Mouse (Mus musculus): ENCODE results near the gene Sirt4. TPM values are rescaled to one million over a fixed set of nuclear protein-coding genes. Genes with fewer than 3 reads are reported as not detected.
A peak's percentile ranks its signal among the peaks of the same experiment; 100 is the strongest.

Sirt4 gene
- polyA plus RNA-seq, 1 experiment from 2014 or later = 28.1 TPM

DNA sequence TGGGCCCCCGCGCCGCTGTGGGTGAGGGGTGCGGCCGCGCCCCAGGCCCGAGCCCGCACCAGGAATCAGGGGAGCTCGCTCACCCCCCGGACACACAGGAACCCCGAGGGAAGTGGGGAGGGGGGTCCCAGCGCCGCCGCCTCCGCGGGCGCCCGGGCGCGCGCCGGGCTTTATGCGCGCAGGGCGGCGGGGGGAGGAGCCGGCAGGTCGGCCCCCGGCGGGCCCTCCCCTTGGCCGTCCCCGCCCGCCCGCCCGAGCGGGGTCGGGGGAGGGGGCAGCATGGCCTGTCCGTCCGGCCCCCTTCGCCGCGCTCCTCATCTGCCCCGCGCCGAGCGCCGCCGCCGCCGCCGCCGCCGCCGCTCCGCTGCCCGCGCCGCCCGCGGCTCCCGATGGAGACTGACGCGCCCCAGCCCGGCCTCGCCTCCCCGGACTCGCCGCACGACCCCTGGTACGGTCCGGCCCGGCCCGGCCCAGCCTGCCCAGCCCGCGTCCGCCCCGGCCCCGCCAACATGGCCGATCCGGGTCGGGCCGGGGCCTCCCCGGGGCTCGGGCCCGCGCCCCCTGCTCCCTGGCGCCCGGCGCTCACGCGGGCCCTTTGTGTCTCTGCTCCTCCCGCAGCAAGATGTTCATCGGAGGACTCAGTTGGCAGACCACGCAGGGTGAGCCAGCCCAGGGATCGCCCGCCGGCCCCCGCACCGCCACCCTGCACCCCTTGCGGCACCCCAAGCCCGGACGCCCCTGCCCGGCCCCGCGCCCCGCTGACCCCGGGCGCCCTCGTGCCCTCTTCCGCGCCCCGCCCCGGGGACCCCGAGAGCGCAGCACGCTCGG is 55.0 kb downstream of the Sirt4 start, which contains the start of gene Msi1:
Gene Msi1 (plus strand): TSS at position 241 of the 828 bp plus-strand sequence.
- Histone ChIP-seq H3K27me3 (no peaks in the 10 kb centered on the region), H3K4me3 (peak within 1 kb of the TSS; percentile 94), H3K27ac (peak within 1 kb of the TSS; percentile 89), H3K4me1 (peaks cover 45% of the 10 kb centered on the region), H3K9me3 (no peaks in the 10 kb centered on the region), H3K9ac (peak within 1 kb of the TSS; percentile 98), H3K36me3 (peaks cover 14% of the 10 kb centered on the region), H3K4me2 (peak within 1 kb of the TSS; percentile 88)
- WGBS = under 1% methylated on average over 63 of the region's 117 CpGs
- ATAC-seq (ENCODE audit: insufficient number of reproducible peaks, insufficient read depth, low FRiP score, low TSS enrichment, low read depth) = peak; percentile 74

GRCm38 (mm10) chr5:115428831-115429358 is 55.6 kb downstream of the Sirt4 start:
- H3K9ac ChIP-seq = peak overlapping the region; percentile 98
- no peak for ATAC-seq (ENCODE audit: insufficient number of reproducible peaks, insufficient read depth, low FRiP score, low TSS enrichment, low read depth)
- H3K27ac ChIP-seq = peak overlapping the region; percentile 89
- WGBS = 2% methylated on average over 20 of the region's 20 CpGs
- H3K27me3 ChIP-seq = no peaks in the 10 kb centered on the region
- no peaks in the 10 kb centered on the region for H3K9me3 ChIP-seq
- H3K4me1 ChIP-seq = peaks cover 38% of the 10 kb centered on the region
- H3K36me3 ChIP-seq = peaks cover 14% of the 10 kb centered on the region
- peak overlapping the region; percentile 94 for H3K4me3 ChIP-seq
- peak overlapping the region; percentile 88 for H3K4me2 ChIP-seq

Other genes with a start within 250 kb of the Sirt4 start
- 83.5 and 88.1 TPM in 2 replicates for gene Pop5, start 248.9 kb downstream of the Sirt4 start, polyA plus RNA-seq (2015; fragmentation: Nextera tagmentation; extraction: Ambion mirVana)
- gene Rnf10, start 211.8 kb downstream of the Sirt4 start, polyA plus RNA-seq (2015; fragmentation: Nextera tagmentation; extraction: Ambion mirVana) = 129 and 136 TPM in 2 replicates
- 42.5 and 43.2 TPM in 2 replicates for gene Coq5, start 205.1 kb downstream of the Sirt4 start, polyA plus RNA-seq (2015; fragmentation: Nextera tagmentation; extraction: Ambion mirVana)
- 1,732 and 1,829 TPM in 2 replicates for gene Dynll1, start 183.7 kb downstream of the Sirt4 start, polyA plus RNA-seq (2015; fragmentation: Nextera tagmentation; extraction: Ambion mirVana)
- gene Srsf9, start 157.5 kb downstream of the Sirt4 start, polyA plus RNA-seq (2015; fragmentation: Nextera tagmentation; extraction: Ambion mirVana) = 343 and 378 TPM in 2 replicates
- gene Gatc, start 143.5 kb downstream of the Sirt4 start, polyA plus RNA-seq (2015; fragmentation: Nextera tagmentation; extraction: Ambion mirVana) = 31.1 and 32.1 TPM in 2 replicates
- gene Triap1, start 143.5 kb downstream of the Sirt4 start, polyA plus RNA-seq (2015; fragmentation: Nextera tagmentation; extraction: Ambion mirVana) = 58.0 and 64.4 TPM in 2 replicates
- gene Cox6a1, start 135.7 kb downstream of the Sirt4 start, polyA plus RNA-seq (2015; fragmentation: Nextera tagmentation; extraction: Ambion mirVana) = 786 and 801 TPM in 2 replicates
- gene Msi1, start 55.1 kb downstream of the Sirt4 start, polyA plus RNA-seq (2015; fragmentation: Nextera tagmentation; extraction: Ambion mirVana) = 22.3 and 23.9 TPM in 2 replicates
- gene Pla2g1b, start 18.5 kb downstream of the Sirt4 start, polyA plus RNA-seq (2015; fragmentation: Nextera tagmentation; extraction: Ambion mirVana) = not detected in 2 replicates
- gene Pxn, start 22.0 kb upstream of the Sirt4 start, polyA plus RNA-seq (2015; fragmentation: Nextera tagmentation; extraction: Ambion mirVana) = 39.6 and 44.2 TPM in 2 replicates
- 1,563 and 1,729 TPM in 2 replicates for gene Rplp0, start 74.7 kb upstream of the Sirt4 start, polyA plus RNA-seq (2015; fragmentation: Nextera tagmentation; extraction: Ambion mirVana)
- gene Gcn1l1, start 80.5 kb upstream of the Sirt4 start, polyA plus RNA-seq (2015; fragmentation: Nextera tagmentation; extraction: Ambion mirVana) = 45.8 and 47.9 TPM in 2 replicates
- 13.1 and 15.9 TPM in 2 replicates for gene Rab35, start 147.2 kb upstream of the Sirt4 start, polyA plus RNA-seq (2015; fragmentation: Nextera tagmentation; extraction: Ambion mirVana)
- 12.8 and 13.9 TPM in 2 replicates for gene Bicdl1, start 246.9 kb upstream of the Sirt4 start, polyA plus RNA-seq (2015; fragmentation: Nextera tagmentation; extraction: Ambion mirVana)

Data from embryonic facial prominence, embryonic 13.5 days (tissue).